Mouse (Mus musculus): ENCODE data around the gene Tmem144. TPM values are rescaled to one million over a fixed set of nuclear protein-coding genes. Genes with fewer than 3 reads are reported as not detected.

Tmem144 gene
- polyA plus RNA-seq, 1 experiment from 2014 or later: 5.4 TPM

- H3K9me3 ChIP-seq (ENCODE audit: control insufficient read depth, low read length): no peaks in the 10 kb centered on the region
- no peak overlapping the region for H3K9ac ChIP-seq (ENCODE audit: low read depth, low read length)
- no peak for ATAC-seq (ENCODE audit: low FRiP score, low TSS enrichment)
- H3K27ac ChIP-seq (ENCODE audit: low read depth, low read length): no peak overlapping the region
- H3K4me2 ChIP-seq (replicated peaks; ENCODE audit: low read depth, low read length): no peak overlapping the region
- WGBS: 94% methylated on average over 7 of the region's 7 CpGs
- H3K4me1 ChIP-seq (ENCODE audit: control insufficient read depth, insufficient read depth, low read length): no peaks in the 10 kb centered on the region
- no peaks in the 10 kb centered on the region for H3K27me3 ChIP-seq (ENCODE audit: control insufficient read depth, insufficient read depth, low read length)
- H3K36me3 ChIP-seq (ENCODE audit: control insufficient read depth, insufficient read depth, low read length): no peaks in the 10 kb centered on the region
- no peak overlapping the region for H3K4me3 ChIP-seq (ENCODE audit: low read length)
Measured at GRCm38 (mm10) chr3:79823176-79823575, 29.4 kb downstream of the Tmem144 start.

GRCm38 (mm10) chr3:79821131-79821530, 31.4 kb downstream of the Tmem144 start:
- Histone ChIP-seq H3K27me3 (ENCODE audit: control insufficient read depth, insufficient read depth, low read length) (no peaks in the 10 kb centered on the region), H3K9ac (ENCODE audit: low read depth, low read length) (no peak overlapping the region), H3K36me3 (ENCODE audit: control insufficient read depth, insufficient read depth, low read length) (no peaks in the 10 kb centered on the region), H3K9me3 (ENCODE audit: control insufficient read depth, low read length) (no peaks in the 10 kb centered on the region), H3K4me3 (ENCODE audit: low read length) (no peak overlapping the region), H3K4me1 (ENCODE audit: control insufficient read depth, insufficient read depth, low read length) (no peaks in the 10 kb centered on the region), H3K4me2 (replicated peaks; ENCODE audit: low read depth, low read length) (no peak overlapping the region), H3K27ac (ENCODE audit: low read depth, low read length) (no peak overlapping the region)
- WGBS: 87% methylated on average over 16 of the region's 16 CpGs
- no peak for ATAC-seq (ENCODE audit: low FRiP score, low TSS enrichment)

- H3K36me3 ChIP-seq (ENCODE audit: control insufficient read depth, insufficient read depth, low read length): no peaks in the 10 kb centered on the region
- H3K27ac ChIP-seq (ENCODE audit: low read depth, low read length): no peak overlapping the region
- H3K4me1 ChIP-seq (ENCODE audit: control insufficient read depth, insufficient read depth, low read length): no peaks in the 10 kb centered on the region
- H3K9ac ChIP-seq (ENCODE audit: low read depth, low read length): no peak overlapping the region
- H3K4me3 ChIP-seq (ENCODE audit: low read length): no peak overlapping the region
- ATAC-seq (ENCODE audit: low FRiP score, low TSS enrichment): peak; percentile 65
- peak overlapping the region; percentile 19; the same call in 1 of the 2 replicates for H3K4me2 ChIP-seq (replicated peaks; ENCODE audit: low read depth, low read length)
- H3K27me3 ChIP-seq (ENCODE audit: control insufficient read depth, insufficient read depth, low read length): no peaks in the 10 kb centered on the region
- WGBS: 14% methylated on average over 14 of the region's 14 CpGs
- no peaks in the 10 kb centered on the region for H3K9me3 ChIP-seq (ENCODE audit: control insufficient read depth, low read length)
Measured at GRCm38 (mm10) chr3:79818202-79818995, 34.2 kb downstream of the Tmem144 start.

GRCm38 (mm10) chr3:79816229-79816628, 36.3 kb downstream of the Tmem144 start:
- no peaks in the 10 kb centered on the region for H3K36me3 ChIP-seq (ENCODE audit: control insufficient read depth, insufficient read depth, low read length)

GRCm38 (mm10) chr3:79813814-79814490, 38.6 kb downstream of the Tmem144 start:
- H3K4me2 ChIP-seq (replicated peaks; ENCODE audit: low read depth, low read length): no peak overlapping the region
- no peaks in the 10 kb centered on the region for H3K9me3 ChIP-seq (ENCODE audit: control insufficient read depth, low read length)
- no peak overlapping the region for H3K27ac ChIP-seq (ENCODE audit: low read depth, low read length)
- WGBS: 32% methylated on average over 19 of the region's 19 CpGs
- no peaks in the 10 kb centered on the region for H3K4me1 ChIP-seq (ENCODE audit: control insufficient read depth, insufficient read depth, low read length)
- peak; percentile 50; the same call in 1 of the 2 replicates for ATAC-seq (ENCODE audit: low FRiP score, low TSS enrichment)
- no peaks in the 10 kb centered on the region for H3K27me3 ChIP-seq (ENCODE audit: control insufficient read depth, insufficient read depth, low read length)
- H3K36me3 ChIP-seq (ENCODE audit: control insufficient read depth, insufficient read depth, low read length): no peaks in the 10 kb centered on the region
- no peak overlapping the region for H3K4me3 ChIP-seq (ENCODE audit: low read length)
- no peak overlapping the region for H3K9ac ChIP-seq (ENCODE audit: low read depth, low read length)

More at GRCm38 (mm10) chr3:79816229-79816628, 36.3 kb downstream of the Tmem144 start:
- Histone ChIP-seq H3K9me3 (ENCODE audit: control insufficient read depth, low read length) (no peaks in the 10 kb centered on the region), H3K4me2 (replicated peaks; ENCODE audit: low read depth, low read length) (no peak overlapping the region), H3K4me3 (ENCODE audit: low read length) (no peak overlapping the region), H3K4me1 (ENCODE audit: control insufficient read depth, insufficient read depth, low read length) (no peaks in the 10 kb centered on the region), H3K9ac (ENCODE audit: low read depth, low read length) (no peak overlapping the region), H3K27ac (ENCODE audit: low read depth, low read length) (no peak overlapping the region), H3K27me3 (ENCODE audit: control insufficient read depth, insufficient read depth, low read length) (no peaks in the 10 kb centered on the region)
- WGBS: 73% methylated on average over 4 of the region's 4 CpGs
- no peak for ATAC-seq (ENCODE audit: low FRiP score, low TSS enrichment)

- no peak for ATAC-seq (ENCODE audit: low FRiP score, low TSS enrichment)
- Histone ChIP-seq H3K36me3 (ENCODE audit: control insufficient read depth, insufficient read depth, low read length) (no peaks in the 10 kb centered on the region), H3K9me3 (ENCODE audit: control insufficient read depth, low read length) (no peaks in the 10 kb centered on the region), H3K9ac (ENCODE audit: low read depth, low read length) (no peak overlapping the region), H3K27ac (ENCODE audit: low read depth, low read length) (no peak overlapping the region), H3K4me3 (ENCODE audit: low read length) (no peak overlapping the region), H3K4me1 (ENCODE audit: control insufficient read depth, insufficient read depth, low read length) (no peaks in the 10 kb centered on the region), H3K27me3 (ENCODE audit: control insufficient read depth, insufficient read depth, low read length) (no peaks in the 10 kb centered on the region), H3K4me2 (replicated peaks; ENCODE audit: low read depth, low read length) (no peak overlapping the region)
- WGBS: 83% methylated on average over 2 of the region's 2 CpGs
Measured at GRCm38 (mm10) chr3:79812042-79812441, 40.5 kb downstream of the Tmem144 start.

GRCm38 (mm10) chr3:79811632-79812031, 40.9 kb downstream of the Tmem144 start:
- Histone ChIP-seq H3K27me3 (ENCODE audit: control insufficient read depth, insufficient read depth, low read length) (no peaks in the 10 kb centered on the region), H3K27ac (ENCODE audit: low read depth, low read length) (no peak overlapping the region), H3K4me1 (ENCODE audit: control insufficient read depth, insufficient read depth, low read length) (no peaks in the 10 kb centered on the region), H3K9ac (ENCODE audit: low read depth, low read length) (no peak overlapping the region), H3K4me2 (replicated peaks; ENCODE audit: low read depth, low read length) (no peak overlapping the region), H3K4me3 (ENCODE audit: low read length) (no peak overlapping the region), H3K9me3 (ENCODE audit: control insufficient read depth, low read length) (no peaks in the 10 kb centered on the region), H3K36me3 (ENCODE audit: control insufficient read depth, insufficient read depth, low read length) (no peaks in the 10 kb centered on the region)
- no peak for ATAC-seq (ENCODE audit: low FRiP score, low TSS enrichment)
- 54% methylated on average over 3 of the region's 3 CpGs for WGBS

GRCm38 (mm10) chr3:79810563-79810962, 42.0 kb downstream of the Tmem144 start:
- Histone ChIP-seq H3K4me1 (ENCODE audit: control insufficient read depth, insufficient read depth, low read length) (no peaks in the 10 kb centered on the region), H3K4me2 (replicated peaks; ENCODE audit: low read depth, low read length) (no peak overlapping the region), H3K4me3 (ENCODE audit: low read length) (no peak overlapping the region), H3K36me3 (ENCODE audit: control insufficient read depth, insufficient read depth, low read length) (no peaks in the 10 kb centered on the region), H3K27me3 (ENCODE audit: control insufficient read depth, insufficient read depth, low read length) (no peaks in the 10 kb centered on the region), H3K9me3 (ENCODE audit: control insufficient read depth, low read length) (no peaks in the 10 kb centered on the region), H3K27ac (ENCODE audit: low read depth, low read length) (no peak overlapping the region), H3K9ac (ENCODE audit: low read depth, low read length) (no peak overlapping the region)
- ATAC-seq (ENCODE audit: low FRiP score, low TSS enrichment): no peak
- 79% methylated on average over 6 of the region's 6 CpGs for WGBS

GRCm38 (mm10) chr3:79809180-79809567, 43.4 kb downstream of the Tmem144 start:
- Histone ChIP-seq H3K27me3 (ENCODE audit: control insufficient read depth, insufficient read depth, low read length) (no peaks in the 10 kb centered on the region), H3K36me3 (ENCODE audit: control insufficient read depth, insufficient read depth, low read length) (no peaks in the 10 kb centered on the region), H3K4me1 (ENCODE audit: control insufficient read depth, insufficient read depth, low read length) (no peaks in the 10 kb centered on the region), H3K9me3 (ENCODE audit: control insufficient read depth, low read length) (no peaks in the 10 kb centered on the region), H3K4me3 (ENCODE audit: low read length) (no peak overlapping the region), H3K9ac (ENCODE audit: low read depth, low read length) (no peak overlapping the region), H3K4me2 (replicated peaks; ENCODE audit: low read depth, low read length) (no peak overlapping the region), H3K27ac (ENCODE audit: low read depth, low read length) (no peak overlapping the region)
- peak; percentile 81 for ATAC-seq (ENCODE audit: low FRiP score, low TSS enrichment)
- WGBS: 8% methylated on average over 4 of the region's 4 CpGs
